Mouse (Mus musculus) heart, adult 9 months (tissue): Measurements from ENCODE around the gene Baiap2l2.
A peak's percentile ranks its signal among the peaks of the same experiment; 100 is the strongest.

Experiments
- DNase-seq, 2 experiments: peaks; one replicate each; pipeline ENCODE4 v3.0.0; 2022; ENCODE audit warnings: low spot score in 2 of 2

Gene Baiap2l2

GRCm38 (mm10) chr15:79212750-79213446 lies 72.4 kb downstream of the Baiap2l2 start:
- no peak for DNase-seq

GRCm38 (mm10) chr15:79210357-79210756 lies 75.0 kb downstream of the Baiap2l2 start:
- no peak for DNase-seq

GRCm38 (mm10) chr15:79208758-79209439 lies 76.4 kb downstream of the Baiap2l2 start:
- peak; percentile 44 to 62 for DNase-seq

- no peak for DNase-seq
These were observed 77.1 kb downstream of the Baiap2l2 start for GRCm38 (mm10) chr15:79208211-79208610.
